Mouse (Mus musculus) intestine, embryonic 14.5 days (tissue): ENCODE data around the gene Plxna4. TPM values are rescaled to one million over a fixed set of nuclear protein-coding genes. Genes with fewer than 3 reads are reported as not detected.

ENCODE experiments used
- ATAC-seq: fragments of 200-750 bp; cut with Nextera tagmentation; replicated peaks from 2 replicates; pipeline ENCODE4 v1.8.0; 2017; ENCODE audit warnings: low read depth, moderate number of reproducible peaks, moderate TSS enrichment, moderate library complexity; ENCODE audit not compliant: low FRiP score, low TSS enrichment
- DNase-seq: peaks from one replicate; pipeline ENCODE4 v3.0.0-alpha.2; 2018; ENCODE audit warnings: low spot score
- H3K27ac ChIP-seq: fragments of 300-500 bp; sonication (generic); 2 replicates; pipeline ENCODE4 v1.5.1; 2014; ENCODE audit warnings: low read depth, mild to moderate bottlenecking, control low read depth
- H3K27me3 ChIP-seq: fragments of 300-500 bp; sonication (generic); replicated peaks from 2 replicates; pipeline ENCODE4 v1.6.1; 2014; ENCODE audit warnings: low read length, control low read depth; ENCODE audit not compliant: control insufficient read depth, insufficient read depth
- H3K36me3 ChIP-seq: fragments of 300-500 bp; sonication (generic); 2 replicates; pipeline ENCODE4 v1.6.1; 2014; ENCODE audit warnings: low read length, control low read depth; ENCODE audit not compliant: control insufficient read depth, insufficient read depth
- H3K4me1 ChIP-seq: fragments of 300-500 bp; sonication (generic); replicated peaks from 2 replicates; pipeline ENCODE4 v1.6.1; 2014; ENCODE audit warnings: low read length, control low read depth, mixed read lengths; ENCODE audit not compliant: control insufficient read depth, insufficient read depth
- H3K4me2 ChIP-seq: fragments of 300-500 bp; sonication (generic); 2 replicates; pipeline ENCODE4 v1.6.1; 2014; ENCODE audit warnings: low read length
- H3K4me3 ChIP-seq: fragments of 300-500 bp; sonication (generic); 2 replicates; pipeline ENCODE4 v1.5.1; 2014; ENCODE audit warnings: low read depth, low read length, control low read depth, mixed read lengths
- H3K9ac ChIP-seq: fragments of 300-500 bp; sonication (generic); 2 replicates; pipeline ENCODE4 v1.6.1; 2014; ENCODE audit warnings: mild to moderate bottlenecking, low read length
- H3K9me3 ChIP-seq: fragments of 300-500 bp; sonication (generic); 2 replicates; pipeline ENCODE4 v1.6.1; 2016; ENCODE audit warnings: low read length, control low read depth; ENCODE audit not compliant: control insufficient read depth
- WGBS: fragments of 180-500 bp; shearing (Covaris S2); extraction: QIAGEN DNeasy Blood & Tissue Kit; methylation state at CpG from one replicate; pipeline ENCODE4 v1.1.7; 2014; 5-methylcytosine and 5-hydroxymethylcytosine counted together
- polyA plus RNA-seq: library from polyadenylated mRNA; unstranded; fragments of >200 nt; fragmentation: Nextera tagmentation; extraction: Ambion mirVana; gene quantifications from 2 replicates; pipeline ENCODE4 v1.2.1, GENCODE M21; 2014

Plxna4 gene
- polyA plus RNA-seq, 1 experiment from 2014 or later, result 4.7 TPM

GRCm38 (mm10) chr6:32357497-32357896 lies 230.5 kb downstream of the Plxna4 start:
- Histone ChIP-seq H3K4me1 (no peaks in the 10 kb centered on the region), H3K36me3 (no peaks in the 10 kb centered on the region), H3K9ac (no peak overlapping the region), H3K27ac (no peak overlapping the region), H3K9me3 (no peaks in the 10 kb centered on the region), H3K4me3 (no peak overlapping the region), H3K27me3 (no peaks in the 10 kb centered on the region), H3K4me2 (no peak overlapping the region)
- 76% methylated on average over 5 of the region's 5 CpGs for WGBS
- ATAC-seq, result no peak
- DNase-seq, result no peak

- WGBS, result 65% methylated on average over 4 of the region's 4 CpGs
- no peaks in the 10 kb centered on the region for H3K27me3 ChIP-seq
- H3K36me3 ChIP-seq, result no peaks in the 10 kb centered on the region
- no peak overlapping the region for H3K4me2 ChIP-seq
- DNase-seq (no peak), ATAC-seq (no peak)
- no peaks in the 10 kb centered on the region for H3K9me3 ChIP-seq
- no peaks in the 10 kb centered on the region for H3K4me1 ChIP-seq
- no peak overlapping the region for H3K9ac ChIP-seq
- H3K27ac ChIP-seq, result no peak overlapping the region
- H3K4me3 ChIP-seq, result no peak overlapping the region
These were observed 232.4 kb downstream of the Plxna4 start for GRCm38 (mm10) chr6:32355559-32355958.

- Histone ChIP-seq H3K9me3 (no peaks in the 10 kb centered on the region), H3K9ac (no peak overlapping the region), H3K36me3 (no peaks in the 10 kb centered on the region), H3K4me2 (no peak overlapping the region), H3K4me1 (peaks cover 14% of the 10 kb centered on the region; the same call in 1 of the 2 replicates), H3K4me3 (no peak overlapping the region), H3K27me3 (no peaks in the 10 kb centered on the region), H3K27ac (no peak overlapping the region)
- WGBS, result 68% methylated on average over 2 of the region's 2 CpGs
- DNase-seq (no peak), ATAC-seq (no peak)
These were observed 239.0 kb downstream of the Plxna4 start for GRCm38 (mm10) chr6:32348996-32349395.

DNA sequence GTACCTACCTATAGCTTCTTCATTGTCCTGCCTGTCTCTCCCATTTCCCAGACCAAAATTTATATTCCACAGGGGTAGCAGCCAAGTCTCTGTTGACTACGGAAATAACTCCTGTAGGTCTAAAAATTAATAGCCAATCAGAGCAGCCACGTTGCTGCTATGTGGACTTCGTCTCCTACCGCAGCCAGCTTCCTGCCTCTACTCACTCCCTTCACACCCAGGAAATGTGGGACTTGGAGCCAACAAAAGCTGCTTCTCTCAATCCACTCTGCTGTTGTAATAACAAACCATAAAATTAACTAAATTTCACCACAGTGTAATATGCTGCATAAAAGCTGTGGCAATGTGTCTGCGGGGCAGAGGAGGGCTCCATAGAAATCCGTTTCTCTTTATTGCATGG lies 239.9 kb downstream of the Plxna4 start:
- Histone ChIP-seq H3K27ac (no peak overlapping the region), H3K27me3 (no peaks in the 10 kb centered on the region), H3K4me1 (peaks cover 14% of the 10 kb centered on the region; the same call in 1 of the 2 replicates), H3K4me3 (no peak overlapping the region), H3K36me3 (no peaks in the 10 kb centered on the region), H3K9me3 (no peaks in the 10 kb centered on the region), H3K9ac (no peak overlapping the region), H3K4me2 (no peak overlapping the region)
- DNase-seq (no peak), ATAC-seq (no peak)
- WGBS, result 49% methylated on average over 6 of the region's 6 CpGs

DNA sequence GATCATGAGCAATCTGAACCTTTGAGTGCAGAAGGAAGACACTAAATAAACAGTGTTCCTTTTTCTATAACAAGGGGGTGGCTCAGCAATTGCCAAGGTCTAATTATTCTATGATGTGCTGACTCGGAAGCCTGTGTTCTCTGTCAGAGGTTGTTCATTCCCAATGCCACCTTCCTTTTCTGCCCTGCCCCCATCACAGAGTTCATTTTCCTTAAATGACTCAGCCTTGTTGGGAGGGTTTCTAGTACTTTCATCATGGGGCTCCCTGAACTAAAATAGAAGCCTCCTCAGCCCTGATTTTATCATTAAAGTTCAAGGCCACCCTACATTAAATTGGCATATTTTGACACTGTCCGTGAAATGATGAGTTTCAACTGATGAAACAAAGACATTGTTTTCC lies 242.0 kb downstream of the Plxna4 start:
- WGBS, result 79% methylated on average over 2 of the region's 2 CpGs

GRCm38 (mm10) chr6:32342727-32343126 lies 245.3 kb downstream of the Plxna4 start:
- H3K9ac ChIP-seq, result no peak overlapping the region
- no peaks in the 10 kb centered on the region for H3K36me3 ChIP-seq
- H3K9me3 ChIP-seq, result no peaks in the 10 kb centered on the region
- H3K27ac ChIP-seq, result no peak overlapping the region
- no peak overlapping the region for H3K4me2 ChIP-seq
- H3K27me3 ChIP-seq, result no peaks in the 10 kb centered on the region
- DNase-seq (no peak), ATAC-seq (no peak)
- H3K4me1 ChIP-seq, result no peaks in the 10 kb centered on the region
- H3K4me3 ChIP-seq, result no peak overlapping the region
- WGBS, result 80% methylated on average over 8 of the region's 8 CpGs

More for the DNA sequence above, 242.0 kb downstream of the Plxna4 start:
- Histone ChIP-seq H3K27me3 (no peaks in the 10 kb centered on the region), H3K9ac (no peak overlapping the region), H3K27ac (no peak overlapping the region), H3K4me3 (no peak overlapping the region), H3K9me3 (no peaks in the 10 kb centered on the region), H3K4me1 (peaks cover 14% of the 10 kb centered on the region; the same call in 1 of the 2 replicates), H3K4me2 (no peak overlapping the region), H3K36me3 (no peaks in the 10 kb centered on the region)
- no peak for ATAC-seq
- no peak for DNase-seq

DNA sequence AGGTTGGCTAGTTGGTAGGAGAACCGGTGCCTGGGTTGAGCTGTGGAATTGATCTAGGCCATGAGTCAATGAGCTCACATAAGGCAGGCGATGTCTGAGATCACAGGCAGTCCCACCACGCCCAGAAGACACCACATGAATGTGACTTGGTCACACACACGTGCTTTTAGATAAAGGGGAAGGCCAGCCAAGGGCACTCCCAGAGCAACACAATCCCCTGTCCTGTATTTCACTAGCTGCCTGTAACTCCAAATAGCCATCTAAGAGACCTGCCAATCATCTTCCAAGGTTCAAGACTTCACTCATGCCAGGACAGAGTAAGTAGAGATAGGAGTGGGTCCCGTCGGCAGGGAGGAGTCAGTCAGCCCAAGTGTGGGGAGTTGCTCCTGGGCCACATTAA lies 245.7 kb downstream of the Plxna4 start:
- Histone ChIP-seq H3K27ac (no peak overlapping the region), H3K4me2 (no peak overlapping the region), H3K9ac (no peak overlapping the region), H3K4me3 (no peak overlapping the region), H3K36me3 (no peaks in the 10 kb centered on the region), H3K4me1 (no peaks in the 10 kb centered on the region), H3K27me3 (no peaks in the 10 kb centered on the region), H3K9me3 (no peaks in the 10 kb centered on the region)
- DNase-seq, result no peak
- no peak for ATAC-seq
- WGBS, result 83% methylated on average over 6 of the region's 6 CpGs

DNA sequence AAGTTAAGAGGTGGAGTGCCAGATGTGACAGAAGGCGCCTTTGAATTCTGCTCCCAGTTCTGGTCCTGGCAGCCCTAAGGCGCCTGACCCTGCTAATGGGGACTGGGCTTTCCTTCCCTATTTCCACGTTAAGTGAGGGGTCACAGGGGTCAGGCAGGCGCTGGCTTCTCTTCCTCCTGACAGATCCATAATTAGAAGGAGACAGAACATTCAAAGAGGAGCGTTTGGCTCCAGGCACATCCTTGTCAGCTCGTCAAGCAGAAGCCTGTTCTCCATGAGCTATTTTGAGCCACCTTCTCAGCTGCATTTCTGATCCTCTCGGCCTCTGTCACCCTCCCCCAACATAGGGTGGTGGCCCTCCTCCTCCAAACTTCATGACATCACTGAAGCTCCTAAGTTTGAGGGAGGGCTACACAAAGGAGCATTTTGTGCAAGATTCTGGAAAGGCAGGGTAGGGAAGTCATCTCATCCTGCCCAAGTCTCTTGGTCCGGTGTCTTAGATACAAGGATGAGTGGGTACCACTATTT lies 249.5 kb downstream of the Plxna4 start:
- H3K9me3 ChIP-seq, result no peaks in the 10 kb centered on the region
- 40% methylated on average over 8 of the region's 8 CpGs for WGBS
- H3K4me2 ChIP-seq, result no peak overlapping the region
- H3K9ac ChIP-seq, result no peak overlapping the region
- H3K27ac ChIP-seq, result no peak overlapping the region
- no peak for DNase-seq
- no peak overlapping the region for H3K4me3 ChIP-seq
- no peaks in the 10 kb centered on the region for H3K36me3 ChIP-seq
- no peak for ATAC-seq
- H3K27me3 ChIP-seq, result no peaks in the 10 kb centered on the region
- H3K4me1 ChIP-seq, result no peaks in the 10 kb centered on the region

DNA sequence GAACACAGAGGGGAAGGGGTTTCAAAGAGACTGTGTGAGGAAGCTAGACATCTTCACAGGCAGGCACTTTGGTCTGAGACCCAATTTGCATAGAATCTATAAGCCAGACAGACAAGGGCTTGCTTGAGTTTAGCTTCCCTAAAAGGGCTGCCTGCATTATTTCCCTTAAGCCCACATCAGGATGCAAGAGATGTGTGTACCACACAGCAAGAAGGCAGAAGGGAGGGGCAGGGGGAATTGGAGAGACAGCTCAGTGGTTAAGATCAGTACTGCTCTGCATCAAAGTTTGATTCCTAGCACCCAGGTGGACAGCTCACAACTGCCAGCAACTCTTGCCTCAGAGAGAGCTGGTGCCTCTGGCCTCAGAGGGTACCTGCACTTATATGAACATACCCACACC lies 256.7 kb downstream of the Plxna4 start:
- Histone ChIP-seq H3K36me3 (no peaks in the 10 kb centered on the region), H3K27ac (no peak overlapping the region), H3K9me3 (no peaks in the 10 kb centered on the region), H3K4me2 (no peak overlapping the region), H3K4me1 (no peaks in the 10 kb centered on the region), H3K9ac (no peak overlapping the region), H3K27me3 (no peaks in the 10 kb centered on the region), H3K4me3 (no peak overlapping the region)
- no peak for ATAC-seq
- DNase-seq, result no peak
